Mouse (Mus musculus) MEL (cell line): ENCODE results near the gene Fgfr2. TPM values are rescaled to one million over a fixed set of nuclear protein-coding genes. Genes with fewer than 3 reads are reported as not detected.

Experiments
- DNase-seq: peaks from one replicate; pipeline ENCODE4 v3.0.0; 2011; ENCODE audit warnings: low read depth, low spot score
- H3K27ac ChIP-seq: 2 replicates; pipeline ENCODE4 v1.5.1; 2012; ENCODE audit warnings: low read depth, mild to moderate bottlenecking, control low read depth, low read length, moderate library complexity; ENCODE audit not compliant: control insufficient read depth
- H3K27me3 ChIP-seq, 2 experiments: fragments of 150-350 bp in 1 of 2; sonication (generic) in 1 of 2; 2 replicates each; pipeline ENCODE4 v1.6.1; 2012; ENCODE audit warnings: low read length in 2 of 2, mild to moderate bottlenecking in 2 of 2, improper control_type of control experiment in 1 of 2, moderate library complexity in 1 of 2; ENCODE audit not compliant: insufficient read depth in 2 of 2, control insufficient read depth in 1 of 2
- H3K36me3 ChIP-seq, 2 experiments: 2 replicates each; pipeline ENCODE4 v1.6.1; 2012 to 2014; ENCODE audit warnings: low read length in 2 of 2, improper control_type of control experiment in 1 of 2, inconsistent platforms in 1 of 2, mild to moderate bottlenecking in 1 of 2; ENCODE audit not compliant: insufficient read depth in 2 of 2, control insufficient read depth in 1 of 2
- H3K4me1 ChIP-seq, 2 experiments: fragments of 150-350 bp in 1 of 2; sonication (generic) in 1 of 2; 2 replicates each; pipeline ENCODE4 v1.6.1; 2012; ENCODE audit warnings: low read length in 2 of 2, improper control_type of control experiment in 1 of 2, mild to moderate bottlenecking in 1 of 2; ENCODE audit not compliant: insufficient read depth in 2 of 2, control insufficient read depth in 1 of 2
- H3K4me3 ChIP-seq, 2 experiments: fragments of 150-350 bp in 1 of 2; sonication (generic) in 1 of 2; 2 replicates each; pipeline ENCODE4 v1.5.1; 2012; ENCODE audit warnings: low read depth in 2 of 2, low read length in 2 of 2, mild to moderate bottlenecking in 2 of 2, moderate library complexity in 2 of 2, control low read depth in 1 of 2, improper control_type of control experiment in 1 of 2; ENCODE audit not compliant: control insufficient read depth in 1 of 2, insufficient read depth in 1 of 2
- H3K79me2 ChIP-seq: 2 replicates; pipeline ENCODE4 v1.6.1; 2012; ENCODE audit warnings: mild to moderate bottlenecking, low read length, moderate library complexity; ENCODE audit not compliant: control insufficient read depth, poor library complexity, insufficient read depth
- H3K9ac ChIP-seq: 2 replicates; pipeline ENCODE4 v1.6.1; 2012; ENCODE audit warnings: low read depth, mild to moderate bottlenecking, control low read depth, low read length, moderate library complexity; ENCODE audit not compliant: control insufficient read depth, poor library complexity, severe bottlenecking
- H3K9me3 ChIP-seq: fragments of 150-350 bp; sonication (generic); replicated peaks from 2 replicates; pipeline ENCODE4 v1.6.1; 2012; ENCODE audit warnings: mild to moderate bottlenecking, low read length, improper control_type of control experiment, moderate library complexity; ENCODE audit not compliant: insufficient read depth
- CHD2 ChIP-seq: IDR thresholded peaks from 2 replicates; pipeline ENCODE4 v1.6.1; 2011; ENCODE audit warnings: low read length, improper control_type of control experiment
- E2F4 ChIP-seq: IDR thresholded peaks from 2 replicates; pipeline ENCODE4 v1.6.1; 2011; ENCODE audit warnings: low read depth, low read length, improper control_type of control experiment, borderline replicate concordance
- ELF1 ChIP-seq: IDR thresholded peaks from 2 replicates; pipeline ENCODE4 v1.6.1; 2014; ENCODE audit warnings: low read depth, mild to moderate bottlenecking, inconsistent platforms, low read length, improper control_type of control experiment, moderate library complexity
- GABPA ChIP-seq: IDR thresholded peaks from 2 replicates; pipeline ENCODE4 v1.6.1; 2012; ENCODE audit warnings: low read depth, mild to moderate bottlenecking, inconsistent platforms, low read length, improper control_type of control experiment, moderate library complexity
- GATA1 ChIP-seq: IDR thresholded peaks from 2 replicates; pipeline ENCODE4 v1.6.1; 2011; ENCODE audit warnings: low read depth, low read length, improper control_type of control experiment
- JUND ChIP-seq: IDR thresholded peaks from 2 replicates; pipeline ENCODE4 v1.6.1; 2011; ENCODE audit warnings: low read depth, mild to moderate bottlenecking, improper control_type of control experiment, low read length
- MAZ ChIP-seq: IDR thresholded peaks from 2 replicates; pipeline ENCODE4 v1.6.1; 2012; ENCODE audit warnings: low read depth, mild to moderate bottlenecking, inconsistent platforms, low read length, improper control_type of control experiment
- MYB ChIP-seq: IDR thresholded peaks from 2 replicates; pipeline ENCODE4 v1.6.1; 2011; ENCODE audit warnings: mild to moderate bottlenecking, low read depth, low read length, improper control_type of control experiment
- MYC ChIP-seq: IDR thresholded peaks from 2 replicates; pipeline ENCODE4 v1.6.1; 2011; ENCODE audit warnings: low read depth, mild to moderate bottlenecking, low read length, improper control_type of control experiment, moderate library complexity
- POLR2A ChIP-seq, 2 experiments: IDR thresholded peaks; 2 replicates each; pipeline ENCODE4 v1.6.1; 2011 to 2012; ENCODE audit warnings: low read length in 2 of 2, mild to moderate bottlenecking in 2 of 2, control low read depth in 1 of 2, improper control_type of control experiment in 1 of 2, low read depth in 1 of 2, moderate library complexity in 1 of 2; ENCODE audit not compliant: control insufficient read depth in 1 of 2, insufficient read depth in 1 of 2, poor library complexity in 1 of 2
- POLR2AphosphoS2 ChIP-seq: IDR thresholded peaks from 2 replicates; pipeline ENCODE4 v1.6.1; 2011; ENCODE audit warnings: low read length, improper control_type of control experiment
- POLR2AphosphoS5 ChIP-seq: IDR thresholded peaks from 2 replicates; pipeline ENCODE4 v1.6.1; 2012; ENCODE audit warnings: low read depth, borderline replicate concordance, mild to moderate bottlenecking, inconsistent platforms, low read length, moderate library complexity, mixed read lengths
- RCOR1 ChIP-seq: IDR thresholded peaks from 2 replicates; pipeline ENCODE4 v1.6.1; 2012; ENCODE audit warnings: low read depth, mild to moderate bottlenecking, inconsistent platforms, low read length, improper control_type of control experiment
- SIN3A ChIP-seq: IDR thresholded peaks from 2 replicates; pipeline ENCODE4 v1.6.1; 2012; ENCODE audit warnings: low read length, improper control_type of control experiment, inconsistent platforms
- TBP ChIP-seq: IDR thresholded peaks from 2 replicates; pipeline ENCODE4 v1.8.0; 2011; ENCODE audit warnings: low read depth, low read length, improper control_type of control experiment
- ZC3H11A ChIP-seq: IDR thresholded peaks from 2 replicates; pipeline ENCODE4 v1.6.1; 2012; ENCODE audit warnings: low read depth, mild to moderate bottlenecking, inconsistent platforms, low read length, improper control_type of control experiment
- ZKSCAN1 ChIP-seq: IDR thresholded peaks from 2 replicates; pipeline ENCODE4 v1.6.1; 2012; ENCODE audit warnings: low read depth, mild to moderate bottlenecking, inconsistent platforms, low read length, improper control_type of control experiment, moderate library complexity
- ZMIZ1 ChIP-seq: IDR thresholded peaks from 2 replicates; pipeline ENCODE4 v1.6.1; 2012; ENCODE audit warnings: low read depth, mild to moderate bottlenecking, inconsistent platforms, low read length, improper control_type of control experiment, moderate library complexity
- ZNF384 ChIP-seq: IDR thresholded peaks from 2 replicates; pipeline ENCODE4 v1.6.1; 2012; ENCODE audit warnings: low read depth, mild to moderate bottlenecking, inconsistent platforms, low read length, improper control_type of control experiment
- polyA plus RNA-seq, 2 experiments: library from polyadenylated mRNA; stranded (reverse) in 1 of 2; unstranded in 1 of 2; fragments of >175 nt in 1 of 2; fragments of >200 nt in 1 of 2; gene quantifications; 2 replicates each; pipeline versions ENCODE4 v1.2.1 to v1.2.4; 2012; ENCODE audit warnings: low replicate concordance in 2 of 2, low read depth in 1 of 2; ENCODE audit not compliant: insufficient read length in 2 of 2, insufficient read depth in 1 of 2, missing spikeins in 1 of 2
- total RNA-seq: library from RNA; depleted of rRNA; stranded (reverse); fragments of 300-350 nt; gene quantifications from 2 replicates; pipeline ENCODE4 v1.2.3, GENCODE M21; 2012

The Fgfr2 gene
- total and polyA plus RNA-seq, 3 experiments = not detected

DNA sequence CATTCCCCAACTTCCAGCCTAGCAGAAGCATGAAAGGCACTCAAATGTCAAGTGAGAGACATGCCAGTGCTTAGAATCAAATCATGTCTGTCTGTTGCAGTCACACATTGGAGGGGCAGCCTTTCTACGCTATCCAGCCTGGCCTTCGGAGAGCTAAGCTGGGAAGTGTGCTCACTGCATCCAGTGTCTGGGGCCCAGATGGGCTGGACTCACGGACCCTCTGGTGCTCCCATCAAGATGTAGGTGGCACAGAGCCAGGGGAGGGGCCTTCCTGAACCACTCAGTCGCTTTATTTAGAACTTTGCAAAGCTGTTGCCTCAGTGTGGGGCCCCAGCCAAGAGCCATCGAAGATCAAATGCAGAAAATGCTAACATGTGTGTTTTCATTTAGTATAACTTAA, 2135.0 kb downstream of the Fgfr2 start:
- no peaks in the 10 kb centered on the region for H3K79me2 ChIP-seq
- H3K27me3 ChIP-seq = no peaks in the 10 kb centered on the region
- H3K4me3 ChIP-seq = no peak overlapping the region
- H3K9me3 ChIP-seq = no peaks in the 10 kb centered on the region
- H3K36me3 ChIP-seq = no peaks in the 10 kb centered on the region
- no peak for DNase-seq
- H3K9ac ChIP-seq = no peak overlapping the region
- TF ChIP-seq POLR2AphosphoS5 (no peak), POLR2A (IDR thresholded peaks at IDR 0.05; ENCODE audit: control insufficient read depth in 1 of 2, insufficient read depth in 1 of 2, low read depth in 1 of 2, low read length in 2 of 2, poor library complexity in 1 of 2) (no peak), E2F4 (no peak)
- H3K27ac ChIP-seq = no peak overlapping the region
- H3K4me1 ChIP-seq = no peaks in the 10 kb centered on the region

DNA sequence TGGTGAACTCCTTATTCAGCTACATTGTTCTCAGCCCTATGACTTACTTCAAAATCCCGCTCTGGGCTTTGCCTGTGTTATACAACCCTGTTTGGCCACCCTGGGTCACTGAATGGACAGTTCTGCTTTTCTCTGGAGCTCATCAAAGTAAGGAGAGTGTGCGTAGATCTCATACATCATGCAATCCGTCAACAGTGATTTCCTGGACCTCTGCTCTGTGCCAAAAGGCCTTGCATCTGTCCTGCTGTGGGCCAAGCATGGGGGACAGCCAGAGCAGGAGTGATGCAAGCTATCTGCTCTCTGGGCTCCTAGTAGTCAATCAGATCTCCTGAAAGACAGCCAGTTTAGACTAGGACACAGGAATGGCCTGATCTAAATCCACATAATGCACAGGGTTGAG, 2137.4 kb downstream of the Fgfr2 start:
- Histone ChIP-seq H3K27ac (no peak overlapping the region), H3K4me3 (no peak overlapping the region), H3K27me3 (no peaks in the 10 kb centered on the region), H3K4me1 (no peaks in the 10 kb centered on the region), H3K79me2 (no peaks in the 10 kb centered on the region), H3K9ac (no peak overlapping the region), H3K36me3 (no peaks in the 10 kb centered on the region), H3K9me3 (no peaks in the 10 kb centered on the region)
- TF ChIP-seq ZC3H11A (no peak), GABPA (no peak), TBP (no peak), GATA1 (no peak), ELF1 (no peak), RCOR1 (no peak), JUND (no peak), POLR2AphosphoS2 (no peak), MYB (no peak), MYC (no peak), ZKSCAN1 (no peak), MAZ (no peak), ZMIZ1 (no peak), ZNF384 (no peak), SIN3A (no peak), CHD2 (no peak)
- no peak for DNase-seq
